Mouse (Mus musculus) lung, embryonic 16.5 days (tissue): ENCODE results near the gene Sprr2b. TPM values are rescaled to one million over a fixed set of nuclear protein-coding genes. Genes with fewer than 3 reads are reported as not detected.
A peak's percentile ranks its signal among the peaks of the same experiment; 100 is the strongest.
"Not testable (repeated sequence)": the region's sequence is repeated elsewhere in the genome, so short reads cannot be mapped to it uniquely, and the experiment has no call there.

Source experiments
- ATAC-seq: fragments of 200-750 bp; cut with Nextera tagmentation; 2 replicates; pipeline ENCODE4 v1.8.0; 2017; ENCODE audit warnings: low read depth, mild to moderate bottlenecking, moderate library complexity
- H3K27ac ChIP-seq: fragments of 300-500 bp; sonication (generic); 2 replicates; pipeline ENCODE4 v1.5.1; 2014; ENCODE audit warnings: mild to moderate bottlenecking, control low read depth, low read length
- H3K27me3 ChIP-seq: fragments of 300-500 bp; sonication (generic); 2 replicates; pipeline ENCODE4 v1.6.1; 2014; ENCODE audit warnings: low read depth, low read length, mixed read lengths; ENCODE audit not compliant: control insufficient read depth, insufficient read depth
- H3K36me3 ChIP-seq: fragments of 300-500 bp; sonication (generic); 2 replicates; pipeline ENCODE4 v1.6.1; 2014; ENCODE audit warnings: low read length; ENCODE audit not compliant: control insufficient read depth, insufficient read depth
- H3K4me1 ChIP-seq: fragments of 300-500 bp; sonication (generic); replicated peaks from 2 replicates; pipeline ENCODE4 v1.6.1; 2014; ENCODE audit warnings: low read length, mixed read lengths; ENCODE audit not compliant: control insufficient read depth, insufficient read depth
- H3K4me2 ChIP-seq: fragments of 300-500 bp; sonication (generic); 2 replicates; pipeline ENCODE4 v1.6.1; 2014; ENCODE audit warnings: low read depth, low read length, control low read depth
- H3K4me3 ChIP-seq: fragments of 300-500 bp; sonication (generic); 2 replicates; pipeline ENCODE4 v1.5.1; 2014; ENCODE audit warnings: mild to moderate bottlenecking, low read length, control low read depth
- H3K9ac ChIP-seq: fragments of 300-500 bp; sonication (generic); 2 replicates; pipeline ENCODE4 v1.6.1; 2014; ENCODE audit warnings: low read length, control low read depth
- H3K9me3 ChIP-seq: fragments of 300-500 bp; sonication (generic); 2 replicates; pipeline ENCODE4 v1.6.1; 2016; ENCODE audit warnings: low read length; ENCODE audit not compliant: control insufficient read depth
- WGBS: fragments of 180-500 bp; shearing (Covaris S2); extraction: QIAGEN DNeasy Blood & Tissue Kit; methylation state at CpG from one replicate; pipeline ENCODE4 v1.1.7; 2014; 5-methylcytosine and 5-hydroxymethylcytosine counted together
- polyA plus RNA-seq: library from polyadenylated mRNA; unstranded; fragments of >200 nt; fragmentation: Nextera tagmentation; extraction: Ambion mirVana; gene quantifications from 2 replicates; pipeline ENCODE4 v1.2.1, GENCODE M21; 2015

Gene Sprr2b
- not detected in 2 replicates for polyA plus RNA-seq

DNA sequence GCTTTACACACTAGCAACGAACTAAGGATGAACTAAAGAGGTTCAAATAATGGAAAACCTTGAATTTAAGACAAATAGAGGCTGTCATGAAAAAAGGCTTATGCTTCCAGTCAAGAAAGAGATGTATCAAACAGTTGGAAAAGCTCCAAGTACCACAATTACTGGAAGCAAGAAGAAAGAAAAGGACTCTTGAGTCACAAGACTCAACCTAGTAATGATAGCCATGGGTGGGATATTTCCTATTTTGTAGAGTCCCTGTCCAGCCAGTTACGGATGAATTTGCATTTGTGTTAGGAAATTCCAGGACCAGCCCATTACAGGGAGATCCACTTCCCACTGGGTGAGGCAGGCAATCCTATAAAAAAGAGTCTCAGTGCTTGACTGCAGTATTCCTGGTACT lies at the start of gene Sprr2b:
Gene Sprr2b, plus strand, starts transcription at position 301 of the 400 bp plus-strand sequence.
- Histone ChIP-seq H3K4me3 (no peak within 1 kb of the TSS), H3K9me3 (no peaks in the 10 kb centered on the region), H3K27me3 (no peaks in the 10 kb centered on the region), H3K4me1 (no peaks in the 10 kb centered on the region), H3K27ac (no peak within 1 kb of the TSS), H3K9ac (no peak within 1 kb of the TSS), H3K4me2 (no peak within 1 kb of the TSS), H3K36me3 (no peaks in the 10 kb centered on the region)
- no peak for ATAC-seq
- 71% methylated on average over 2 of the region's 2 CpGs for WGBS

DNA sequence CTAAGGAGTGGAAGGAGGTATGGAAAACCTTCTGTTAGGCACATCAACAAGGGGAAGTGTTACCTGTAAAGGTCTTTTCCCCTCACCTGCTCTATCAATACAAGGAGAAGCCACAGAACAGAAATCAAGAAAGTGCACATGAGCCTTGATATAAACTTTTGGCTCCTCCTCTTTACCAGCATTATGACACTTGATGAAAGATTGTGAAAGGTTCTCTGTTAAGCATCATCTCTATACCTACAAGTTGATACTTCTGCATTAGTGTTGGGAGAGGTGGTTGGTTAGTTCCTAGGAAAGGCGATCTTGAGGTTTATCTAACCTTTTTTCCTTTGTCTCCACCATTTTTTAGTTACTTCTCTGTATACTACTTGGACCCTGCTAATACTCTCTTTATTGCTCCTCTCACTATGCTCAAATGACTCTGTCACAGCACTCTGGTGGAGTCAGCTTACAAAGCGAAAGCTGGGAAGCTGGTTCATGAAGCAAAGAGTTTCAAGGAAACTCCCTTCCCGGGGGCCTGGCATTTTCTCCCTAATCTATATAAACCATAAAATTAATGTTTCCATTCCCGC lies 44.9 kb upstream of the Sprr2b start:
- H3K4me3 ChIP-seq, H3K4me1 ChIP-seq, H3K9me3 ChIP-seq, H3K36me3 ChIP-seq, H3K4me2 ChIP-seq, H3K27ac ChIP-seq, H3K9ac ChIP-seq, H3K27me3 ChIP-seq: not testable (repeated sequence)
- ATAC-seq, result peak; percentile 38; the same call in 1 of the 2 replicates
- WGBS, result no CpG with 5 or more reads among the region's 4 CpGs

DNA sequence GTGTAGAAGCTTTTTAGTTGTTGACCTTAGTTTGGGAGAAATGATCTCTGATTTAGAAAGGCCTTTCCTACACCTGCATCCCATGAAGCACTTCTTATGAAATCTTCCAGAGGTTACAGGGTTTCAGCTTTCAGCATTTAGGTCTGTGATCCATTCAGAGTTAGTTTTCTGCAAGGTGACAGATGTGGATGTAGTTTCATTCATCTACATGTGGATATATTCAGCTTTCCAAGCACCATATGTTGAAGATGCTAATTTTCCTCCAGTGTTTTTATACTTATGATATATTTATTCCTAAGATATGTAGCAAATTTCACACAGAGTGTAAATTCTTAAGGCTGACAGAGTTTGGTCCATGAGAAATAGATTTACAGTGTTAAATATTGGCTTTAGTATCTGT lies 42.9 kb upstream of the Sprr2b start:
- H3K9me3 ChIP-seq, H3K4me1 ChIP-seq, H3K36me3 ChIP-seq, ATAC-seq, H3K27ac ChIP-seq, H3K27me3 ChIP-seq, H3K4me3 ChIP-seq, H3K4me2 ChIP-seq, H3K9ac ChIP-seq: not testable (repeated sequence)

DNA sequence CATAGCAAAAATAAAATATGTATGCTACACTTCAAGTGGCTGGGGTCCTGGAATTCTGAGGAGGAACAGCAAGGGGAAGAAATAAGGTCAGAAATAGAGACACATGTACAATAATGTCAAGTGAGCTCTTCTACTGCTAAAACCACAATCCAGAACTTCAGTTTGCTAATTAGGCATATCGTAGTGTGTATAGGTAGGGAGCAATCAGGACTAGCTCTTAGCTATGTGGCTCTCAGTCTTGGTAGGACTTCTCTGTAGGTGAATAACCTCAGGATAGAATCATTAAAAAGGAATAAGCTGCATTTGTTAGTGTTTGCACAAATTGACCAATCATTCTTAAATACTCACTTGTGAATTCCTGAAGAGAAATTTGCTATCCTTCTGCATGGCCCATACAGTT lies 42.4 kb upstream of the Sprr2b start:
- not testable (repeated sequence) for H3K4me1 ChIP-seq, H3K27ac ChIP-seq, H3K4me3 ChIP-seq, H3K36me3 ChIP-seq, ATAC-seq, H3K9me3 ChIP-seq, H3K9ac ChIP-seq, H3K4me2 ChIP-seq, H3K27me3 ChIP-seq
- WGBS, result no CpG with 5 or more reads among the region's 1 CpGs

DNA sequence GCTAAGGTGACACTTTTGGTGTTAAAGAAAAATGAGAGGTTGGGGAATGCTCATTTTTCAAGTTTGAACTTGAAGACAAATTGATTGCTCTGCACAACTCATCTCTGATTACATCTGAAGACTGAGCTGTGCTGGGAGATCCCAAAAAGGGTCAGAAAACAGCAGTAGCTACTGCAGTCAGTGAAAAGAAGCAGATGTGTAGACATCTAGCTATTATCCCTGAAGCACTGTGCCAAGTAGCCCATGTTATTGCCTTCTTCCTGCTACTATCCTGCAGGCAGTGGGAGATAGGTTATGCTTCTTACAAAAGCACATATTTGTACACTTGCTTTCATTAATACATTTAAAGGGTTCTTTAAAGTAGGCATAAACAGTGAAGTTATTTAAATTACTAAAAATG lies 36.8 kb upstream of the Sprr2b start:
- not testable (repeated sequence) for H3K4me2 ChIP-seq, H3K4me1 ChIP-seq, H3K4me3 ChIP-seq, H3K9me3 ChIP-seq, H3K27ac ChIP-seq, H3K9ac ChIP-seq, ATAC-seq, H3K27me3 ChIP-seq, H3K36me3 ChIP-seq

DNA sequence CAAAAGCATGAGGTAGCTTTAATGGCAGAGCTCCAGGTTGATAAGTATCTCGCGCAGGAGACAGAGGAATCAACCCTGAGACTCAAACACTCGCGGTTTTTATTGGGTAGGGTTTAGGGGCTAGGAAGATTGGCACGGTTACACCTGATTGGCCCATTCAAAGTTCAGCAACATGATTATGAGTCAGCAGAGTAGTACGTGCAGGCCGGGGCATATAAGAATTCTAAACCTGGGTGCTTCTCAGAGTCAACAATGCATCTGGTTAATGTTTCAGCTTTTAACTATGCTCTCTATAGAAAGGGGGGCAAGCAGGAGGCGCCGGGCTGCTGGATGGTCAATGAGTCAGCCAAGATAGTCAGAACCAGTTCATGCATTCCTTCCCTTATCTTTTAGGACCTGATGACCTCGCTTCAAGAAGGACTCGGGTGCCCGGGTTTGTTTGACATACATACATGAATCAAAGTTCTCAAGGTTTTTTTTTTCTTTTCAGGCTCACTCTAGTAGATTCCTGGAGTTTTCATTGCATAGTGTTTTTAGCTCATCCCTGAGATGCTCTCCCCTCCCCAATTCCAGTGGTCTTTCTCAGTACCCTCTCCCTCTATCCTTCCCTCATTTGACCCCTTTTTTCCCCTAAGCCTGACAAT lies 35.3 kb upstream of the Sprr2b start:
- H3K9ac ChIP-seq, H3K27me3 ChIP-seq, H3K4me2 ChIP-seq, H3K9me3 ChIP-seq, H3K36me3 ChIP-seq, H3K4me1 ChIP-seq, H3K27ac ChIP-seq, H3K4me3 ChIP-seq: not testable (repeated sequence)
- ATAC-seq, result peak; percentile 80
- WGBS, result 8% methylated on average over 3 of the region's 12 CpGs

DNA sequence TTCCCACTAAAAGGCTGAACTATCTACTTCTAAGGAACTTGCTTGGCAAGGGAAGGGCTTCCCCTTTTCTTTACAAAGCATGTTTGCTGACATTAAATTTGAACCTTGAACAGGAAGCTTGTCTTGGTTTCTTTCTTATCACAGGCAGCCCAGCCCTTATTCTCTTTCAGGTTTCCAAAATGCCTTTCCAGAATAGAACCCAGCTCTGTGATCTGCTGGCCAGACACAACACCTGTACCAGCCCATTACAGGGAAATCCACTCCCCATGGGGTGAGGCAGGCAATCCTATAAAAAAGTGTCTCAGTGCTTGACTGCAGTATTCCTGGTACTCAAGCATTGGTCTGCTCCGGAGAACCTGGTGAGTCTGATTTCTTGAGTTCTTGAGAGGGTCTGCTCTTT lies 31.3 kb upstream of the Sprr2b start, which contains the start of gene Sprr2a3:
Gene Sprr2a3, plus strand, starts transcription at position 317 of the 400 bp plus-strand sequence.
- ATAC-seq, H3K4me2 ChIP-seq, H3K36me3 ChIP-seq: not testable (repeated sequence)

DNA sequence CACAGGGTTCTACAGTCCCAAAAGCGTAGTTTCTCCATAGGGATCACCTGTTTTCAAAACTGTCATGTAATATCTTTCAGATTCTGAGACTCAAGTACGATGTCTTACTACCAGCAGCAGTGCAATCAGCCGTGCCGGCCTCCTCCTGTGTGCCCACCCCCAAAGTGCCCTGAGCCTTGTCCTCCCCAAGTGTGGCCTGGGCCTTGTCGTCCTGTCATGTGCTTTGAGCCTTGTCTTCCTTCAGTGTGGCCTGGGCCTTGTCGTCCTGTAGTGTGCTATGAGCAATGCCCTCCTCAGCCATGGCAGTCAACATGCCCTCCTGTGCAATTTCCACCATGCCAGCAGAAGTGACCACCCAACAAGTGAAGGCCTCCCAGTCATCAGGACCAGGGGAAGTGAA lies 27.9 kb upstream of the Sprr2b start:
- 72% methylated on average over 3 of the region's 6 CpGs for WGBS
- not testable (repeated sequence) for H3K4me1 ChIP-seq, H3K4me2 ChIP-seq, H3K4me3 ChIP-seq, H3K9me3 ChIP-seq, H3K36me3 ChIP-seq, H3K27ac ChIP-seq, H3K27me3 ChIP-seq, ATAC-seq, H3K9ac ChIP-seq

More for the DNA sequence above, 31.3 kb upstream of the Sprr2b start, which contains the start of gene Sprr2a3:
- H3K4me1 ChIP-seq, H3K27ac ChIP-seq, H3K4me3 ChIP-seq, H3K9me3 ChIP-seq, H3K27me3 ChIP-seq, H3K9ac ChIP-seq: not testable (repeated sequence)
- WGBS, result 96% methylated on average over 1 of the region's 1 CpGs

DNA sequence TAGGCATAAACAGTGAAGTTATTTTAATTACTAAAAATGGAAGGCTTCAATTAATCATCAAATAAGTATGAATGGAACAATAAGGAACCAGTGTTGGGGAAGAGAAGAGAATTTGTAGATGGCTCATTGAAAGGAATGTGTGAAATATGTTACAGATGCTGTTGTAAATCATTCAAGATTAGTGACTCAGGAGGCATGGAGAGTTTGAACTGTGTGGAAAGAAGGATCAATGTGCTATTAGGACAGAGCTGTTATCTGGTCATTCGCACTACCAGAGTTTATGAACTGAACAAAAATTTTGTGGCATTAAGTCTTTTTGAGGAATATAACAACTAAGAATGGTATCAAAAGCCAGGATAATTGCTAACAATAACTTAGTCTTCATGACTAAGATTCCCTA lies 9.0 kb upstream of the Sprr2b start:
- Histone ChIP-seq H3K4me3 (no peak overlapping the region), H3K4me1 (no peaks in the 10 kb centered on the region), H3K36me3 (no peaks in the 10 kb centered on the region), H3K9me3 (no peaks in the 10 kb centered on the region), H3K27ac (no peak overlapping the region), H3K27me3 (no peaks in the 10 kb centered on the region), H3K4me2 (no peak overlapping the region), H3K9ac (no peak overlapping the region)
- WGBS, result 83% methylated on average over 1 of the region's 1 CpGs
- ATAC-seq, result no peak
